Mouse (Mus musculus) megakaryocyte, embryonic 14.5 days (primary cell): ENCODE data around the gene Nsun2. TPM values are rescaled to one million over a fixed set of nuclear protein-coding genes. Genes with fewer than 3 reads are reported as not detected.

Source experiments
- H3K27me3 ChIP-seq: replicated peaks from 2 replicates; pipeline ENCODE3; 2012; ENCODE audit warnings: inconsistent platforms
- H3K36me3 ChIP-seq: replicated peaks from 2 replicates; pipeline ENCODE3; 2012; ENCODE audit warnings: low read length, inconsistent platforms, mixed read lengths
- H3K4me1 ChIP-seq: 2 replicates; pipeline ENCODE4 v1.6.1; 2012; ENCODE audit warnings: inconsistent platforms
- H3K4me3 ChIP-seq: replicated peaks from 2 replicates; pipeline ENCODE3; 2012; ENCODE audit warnings: moderate library complexity, mild to moderate bottlenecking, inconsistent platforms
- H3K9me3 ChIP-seq: 2 replicates; pipeline ENCODE4 v1.6.1; 2012; ENCODE audit warnings: inconsistent platforms
- FLI1 ChIP-seq: IDR thresholded peaks from 2 replicates; pipeline ENCODE4 v1.6.1; 2012; ENCODE audit warnings: low read length, inconsistent platforms, mixed read lengths
- GATA1 ChIP-seq: IDR thresholded peaks from 3 replicates; pipeline ENCODE4 v1.6.1; 2012; ENCODE audit warnings: mixed read lengths, low read length, inconsistent platforms, borderline replicate concordance
- polyA plus RNA-seq: library from polyadenylated mRNA; stranded (reverse); fragments of >175 nt; gene quantifications from 2 replicates; pipeline ENCODE4 v1.2.3, GENCODE M21; 2012; ENCODE audit warnings: low replicate concordance; ENCODE audit not compliant: insufficient read depth

Nsun2 gene
- polyA plus RNA-seq, 1 experiment = 18.8 TPM

GRCm38 (mm10) chr13:69638108-69638626 is 104.6 kb downstream of the Nsun2 start:
- Histone ChIP-seq H3K27me3 (no peaks in the 10 kb centered on the region), H3K9me3 (no peaks in the 10 kb centered on the region), H3K4me3 (no peak overlapping the region), H3K36me3 (peaks cover 74% of the 10 kb centered on the region), H3K4me1 (peaks cover 11% of the 10 kb centered on the region)
- TF ChIP-seq GATA1 (no peak), FLI1 (no peak)

- no peak for TF ChIP-seq FLI1
- TF ChIP-seq GATA1 = no peak
- Histone ChIP-seq H3K4me1 (peaks cover 11% of the 10 kb centered on the region), H3K36me3 (peaks cover 63% of the 10 kb centered on the region), H3K9me3 (no peaks in the 10 kb centered on the region), H3K27me3 (no peaks in the 10 kb centered on the region), H3K4me3 (no peak overlapping the region)
Measured at GRCm38 (mm10) chr13:69639251-69639650, 105.7 kb downstream of the Nsun2 start.

GRCm38 (mm10) chr13:69640126-69640525 is 106.6 kb downstream of the Nsun2 start:
- no peak overlapping the region for H3K4me3 ChIP-seq
- H3K27me3 ChIP-seq = peaks cover 3% of the 10 kb centered on the region
- H3K36me3 ChIP-seq = peaks cover 54% of the 10 kb centered on the region
- peaks cover 11% of the 10 kb centered on the region for H3K4me1 ChIP-seq
- H3K9me3 ChIP-seq = no peaks in the 10 kb centered on the region
- TF ChIP-seq GATA1 (no peak), FLI1 (no peak)

GRCm38 (mm10) chr13:69640541-69640940 is 107.0 kb downstream of the Nsun2 start:
- H3K36me3 ChIP-seq = peaks cover 50% of the 10 kb centered on the region
- TF ChIP-seq FLI1 (no peak), GATA1 (no peak)

DNA sequence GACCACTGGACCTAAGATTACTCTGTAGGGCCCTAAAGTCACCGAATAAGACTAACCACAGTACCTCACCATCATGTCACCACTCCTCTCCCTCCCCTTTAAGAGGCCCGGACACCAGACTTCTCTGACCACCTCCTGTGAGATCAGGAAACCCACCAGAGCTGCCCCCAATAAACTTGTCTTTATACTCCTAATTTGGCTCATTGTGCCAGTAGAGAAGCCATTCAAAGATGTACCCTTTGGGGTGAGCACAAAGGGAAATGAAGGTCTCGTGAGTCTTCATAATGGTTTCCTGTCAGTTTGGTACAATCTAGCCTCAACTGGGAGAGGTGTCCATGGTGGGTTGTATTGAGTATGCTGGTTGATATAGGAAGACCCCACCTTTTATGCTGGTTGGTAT is 107.5 kb downstream of the Nsun2 start:
- Histone ChIP-seq H3K27me3 (peaks cover 7% of the 10 kb centered on the region), H3K4me3 (no peak overlapping the region), H3K36me3 (peaks cover 45% of the 10 kb centered on the region), H3K4me1 (peaks cover 11% of the 10 kb centered on the region), H3K9me3 (no peaks in the 10 kb centered on the region)
- TF ChIP-seq GATA1 (no peak), FLI1 (no peak)

More at GRCm38 (mm10) chr13:69640541-69640940, 107.0 kb downstream of the Nsun2 start:
- H3K27me3 ChIP-seq = peaks cover 3% of the 10 kb centered on the region
- H3K9me3 ChIP-seq = no peaks in the 10 kb centered on the region
- peaks cover 11% of the 10 kb centered on the region for H3K4me1 ChIP-seq
- no peak overlapping the region for H3K4me3 ChIP-seq

- Histone ChIP-seq H3K4me1 (peaks cover 4% of the 10 kb centered on the region), H3K27me3 (peaks cover 22% of the 10 kb centered on the region), H3K4me3 (no peak overlapping the region), H3K36me3 (peaks cover 29% of the 10 kb centered on the region), H3K9me3 (no peaks in the 10 kb centered on the region)
- TF ChIP-seq FLI1 (no peak), GATA1 (no peak)
Measured at GRCm38 (mm10) chr13:69642656-69643216, 109.2 kb downstream of the Nsun2 start.

DNA sequence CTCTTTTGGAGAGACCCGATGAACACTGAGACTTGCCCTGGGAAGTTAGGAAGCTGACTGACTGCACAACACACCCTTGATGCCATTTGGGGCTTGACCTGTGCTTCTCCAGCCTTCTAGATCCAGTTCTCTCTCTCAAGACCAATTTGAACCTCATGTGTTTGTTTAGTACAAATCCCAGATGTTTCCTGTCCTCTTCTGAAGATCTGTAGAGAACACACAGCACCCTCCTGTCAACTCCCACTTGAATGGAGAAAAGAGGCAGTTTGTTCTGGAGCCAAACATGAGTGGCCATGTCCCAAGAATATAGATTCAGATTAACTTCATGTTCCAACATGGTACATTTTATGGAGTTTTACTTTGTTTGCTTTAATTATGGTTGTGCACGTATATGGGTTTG is 110.4 kb downstream of the Nsun2 start:
- Histone ChIP-seq H3K27me3 (peaks cover 22% of the 10 kb centered on the region), H3K9me3 (no peaks in the 10 kb centered on the region), H3K4me3 (no peak overlapping the region), H3K36me3 (peaks cover 17% of the 10 kb centered on the region), H3K4me1 (no peaks in the 10 kb centered on the region)
- TF ChIP-seq GATA1 (no peak), FLI1 (no peak)

DNA sequence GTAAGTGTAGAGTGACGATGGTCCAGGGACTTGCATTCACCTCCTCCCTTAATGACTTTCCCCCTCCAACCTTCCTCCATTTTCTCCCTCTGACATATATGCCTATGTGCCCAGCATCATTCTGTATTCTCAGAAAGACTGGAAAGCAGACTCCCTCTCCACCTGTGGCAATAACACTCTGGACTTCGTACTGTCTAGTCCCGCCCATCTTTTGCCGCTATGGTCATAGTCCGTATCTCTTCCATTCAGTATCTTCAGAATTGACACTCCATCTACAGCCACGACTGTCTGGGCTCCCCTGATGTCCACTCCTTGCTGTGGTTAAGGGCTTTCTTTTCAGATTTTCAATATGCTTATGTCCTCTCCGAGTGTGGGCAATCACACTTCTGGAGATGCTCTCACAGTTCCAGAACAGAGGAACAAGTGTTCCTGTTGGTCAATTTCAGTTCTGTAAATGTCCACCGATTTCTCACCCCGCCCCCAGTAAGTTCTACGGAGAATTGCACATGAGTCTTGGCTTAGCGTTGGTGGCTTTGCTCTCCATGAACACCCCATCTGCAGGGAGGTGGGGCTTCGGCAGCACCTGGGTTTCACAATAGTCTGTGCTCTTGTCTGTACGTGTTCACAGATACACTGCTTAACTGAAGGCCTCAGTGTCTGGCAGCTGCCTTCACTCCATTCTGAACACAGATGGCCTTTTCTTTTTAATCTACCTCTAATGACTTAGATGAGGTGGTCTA is 111.1 kb downstream of the Nsun2 start:
- H3K4me3 ChIP-seq = no peak overlapping the region
- no peaks in the 10 kb centered on the region for H3K9me3 ChIP-seq
- TF ChIP-seq FLI1 = no peak
- no peak for TF ChIP-seq GATA1
- peaks cover 11% of the 10 kb centered on the region for H3K36me3 ChIP-seq
- H3K27me3 ChIP-seq = peaks cover 22% of the 10 kb centered on the region
- H3K4me1 ChIP-seq = no peaks in the 10 kb centered on the region

GRCm38 (mm10) chr13:69645694-69646423 is 112.3 kb downstream of the Nsun2 start:
- peaks cover 22% of the 10 kb centered on the region for H3K27me3 ChIP-seq
- no peaks in the 10 kb centered on the region for H3K9me3 ChIP-seq
- no peaks in the 10 kb centered on the region for H3K36me3 ChIP-seq
- H3K4me1 ChIP-seq = no peaks in the 10 kb centered on the region
- TF ChIP-seq GATA1 (no peak), FLI1 (no peak)
- H3K4me3 ChIP-seq = no peak overlapping the region

GRCm38 (mm10) chr13:69646481-69646880 is 112.9 kb downstream of the Nsun2 start:
- no peaks in the 10 kb centered on the region for H3K4me1 ChIP-seq
- H3K36me3 ChIP-seq = no peaks in the 10 kb centered on the region
- H3K9me3 ChIP-seq = no peaks in the 10 kb centered on the region
- H3K4me3 ChIP-seq = no peak overlapping the region
- peaks cover 22% of the 10 kb centered on the region for H3K27me3 ChIP-seq
- TF ChIP-seq GATA1 = no peak
- no peak for TF ChIP-seq FLI1
